ENCODE assay signal across 30 mouse cellular contexts in genomic region chr5:139203312-139203711, GRCm38 (mm10). TPM values are rescaled to one million over a fixed set of nuclear protein-coding genes. Genes with fewer than 3 reads are reported as not detected.
DNase-seq lines count a peak whose midpoint lies in the region; ATAC-seq lines count a peak whose summit lies in the region.
"Had no signal": no experiment of that assay in that cellular context is flagged by ENCODE, and none has a peak within 500 bp of the region (broad histone marks: within the 10 kb centered on the region; RNA-seq: fewer than 3 reads in every experiment).

No protein-coding gene starts in this region.

- H3K4me3 ChIP-seq in liver, embryonic 13.5 days (replicated peaks), result no peak overlapping the region
- no peak overlapping the region for H3K4me3 ChIP-seq in liver, embryonic 11.5 days (ENCODE audit: low read depth, low read length)
- no peak overlapping the region for H3K4me3 ChIP-seq in liver, embryonic 15.5 days (replicated peaks)
- H3K4me3 ChIP-seq: embryonic facial prominence, embryonic 10.5 days; embryonic facial prominence, embryonic 13.5 days; forebrain, embryonic 12.5 days; forebrain, embryonic 15.5 days; gastrocnemius, adult 2 months; heart, embryonic 12.5 days; heart, embryonic 15.5 days; hindbrain, embryonic 10.5 days; hindbrain, embryonic 13.5 days had no signal

- peaks cover 88% of the 10 kb centered on the region for H3K4me1 ChIP-seq in liver, embryonic 13.5 days (replicated peaks)
- H3K4me1 ChIP-seq in liver, embryonic 11.5 days (replicated peaks; ENCODE audit: control insufficient read depth, insufficient read depth, low read length), result peaks cover 39% of the 10 kb centered on the region
- peaks cover 86% of the 10 kb centered on the region for H3K4me1 ChIP-seq in liver, embryonic 15.5 days (replicated peaks)

- H3K9ac ChIP-seq in liver, embryonic 13.5 days, result peak overlapping the region; percentile 10; the same call in 1 of the 2 replicates
- H3K9ac ChIP-seq in liver, embryonic 11.5 days (ENCODE audit: low read depth, low read length), result no peak overlapping the region
- peak overlapping the region; percentile 19; the same call in 1 of the 2 replicates for H3K9ac ChIP-seq in liver, embryonic 15.5 days
- H3K9ac ChIP-seq: embryonic facial prominence, embryonic 13.5 days; forebrain, embryonic 12.5 days; forebrain, embryonic 15.5 days; heart, embryonic 12.5 days; heart, embryonic 15.5 days; hindbrain, embryonic 13.5 days had no signal

- ATAC-seq in frontal cortex, adult (ENCODE audit: low TSS enrichment), result peak; percentile 12; the same call in 1 of the 2 replicates
- ATAC-seq in liver, embryonic 13.5 days (ENCODE audit: low read depth), result no peak
- no peak for ATAC-seq in liver, embryonic 11.5 days (replicated peaks; ENCODE audit: low FRiP score)
- ATAC-seq in liver, embryonic 15.5 days (ENCODE audit: insufficient read depth), result no peak
- ATAC-seq: forebrain, embryonic 15.5 days; hindbrain, embryonic 16.5 days; Patski had no signal

- no peaks in the 10 kb centered on the region for H3K9me3 ChIP-seq in liver, embryonic 13.5 days (replicated peaks)
- no peaks in the 10 kb centered on the region for H3K9me3 ChIP-seq in liver, embryonic 11.5 days (ENCODE audit: control insufficient read depth, low read length)
- H3K9me3 ChIP-seq in liver, embryonic 15.5 days (replicated peaks), result no peaks in the 10 kb centered on the region
- H3K9me3 ChIP-seq: embryonic facial prominence, embryonic 10.5 days; embryonic facial prominence, embryonic 13.5 days; forebrain, embryonic 12.5 days; forebrain, embryonic 15.5 days; heart, embryonic 12.5 days; heart, embryonic 15.5 days; hindbrain, embryonic 10.5 days; hindbrain, embryonic 13.5 days had no signal

- H3K27me3 ChIP-seq in liver, embryonic 13.5 days, result no peaks in the 10 kb centered on the region
- no peaks in the 10 kb centered on the region for H3K27me3 ChIP-seq in liver, embryonic 11.5 days (replicated peaks; ENCODE audit: control insufficient read depth, insufficient read depth, low read length)
- H3K27me3 ChIP-seq in liver, embryonic 15.5 days, result no peaks in the 10 kb centered on the region
- H3K27me3 ChIP-seq: embryonic facial prominence, embryonic 13.5 days; forebrain, embryonic 12.5 days; forebrain, embryonic 15.5 days; heart, embryonic 12.5 days; heart, embryonic 15.5 days; hindbrain, embryonic 13.5 days; Patski had no signal

- peaks cover 11% of the 10 kb centered on the region for H3K36me3 ChIP-seq in liver, embryonic 13.5 days
- peaks cover 4% of the 10 kb centered on the region; the same call in 1 of the 2 replicates for H3K36me3 ChIP-seq in liver, embryonic 11.5 days (ENCODE audit: control insufficient read depth, insufficient read depth, low read length)
- H3K36me3 ChIP-seq in liver, embryonic 15.5 days (replicated peaks), result peaks cover 4% of the 10 kb centered on the region; the same call in 1 of the 2 replicates
- H3K36me3 ChIP-seq: embryonic facial prominence, embryonic 13.5 days; forebrain, embryonic 15.5 days; heart, embryonic 12.5 days; heart, embryonic 15.5 days; hindbrain, embryonic 13.5 days had no signal

- DNase-seq in frontal cortex, postnatal 10 days (ENCODE audit: low spot score in 2 of 2), result no peak
- DNase-seq in liver, embryonic 13.5 days, result no peak
- DNase-seq in liver, embryonic 11.5 days (ENCODE audit: low spot score), result no peak
- peak; percentile 73 for DNase-seq in right cerebral cortex, adult 18-20 months
- DNase-seq in right cerebral cortex, postnatal 25 days, result no peak
- no peak for DNase-seq in cerebellum, adult 11 months
- DNase-seq: adrenal gland, postnatal 10 days; adrenal gland, postnatal 36 days; cerebellum, adult 11-12 months; cerebellum, adult 8-10 months; cerebellum, postnatal 10 days; cerebellum, postnatal 36 days; embryo, embryonic 11 days; gastrocnemius, adult 2 months; gastrocnemius, postnatal 14 days; heart, adult 18-20 months; heart, postnatal 10 days; heart, postnatal 36 days had no signal

- WGBS in liver, embryonic 13.5 days (ENCODE audit: insufficient replicate concordance), result 74% methylated on average over 5 of the region's 5 CpGs
- 71% methylated on average over 5 of the region's 5 CpGs for WGBS in liver, embryonic 11.5 days
- 77% methylated on average over 5 of the region's 5 CpGs for WGBS in liver, embryonic 15.5 days (ENCODE audit: insufficient replicate concordance)

- H3K4me2 ChIP-seq in liver, embryonic 13.5 days, result peak overlapping the region; percentile 10; the same call in 1 of the 2 replicates
- no peak overlapping the region; the same call in 1 of the 2 replicates for H3K4me2 ChIP-seq in liver, embryonic 11.5 days
- no peak overlapping the region for H3K4me2 ChIP-seq in liver, embryonic 15.5 days
- H3K4me2 ChIP-seq: embryonic facial prominence, embryonic 13.5 days; forebrain, embryonic 15.5 days; heart, embryonic 12.5 days; heart, embryonic 15.5 days; hindbrain, embryonic 13.5 days had no signal

- H3K27ac ChIP-seq in liver, embryonic 13.5 days, result no peak overlapping the region; the same call in 1 of the 2 replicates
- no peak overlapping the region for H3K27ac ChIP-seq in liver, embryonic 11.5 days (ENCODE audit: low read depth, low read length)
- H3K27ac ChIP-seq in liver, embryonic 15.5 days (replicated peaks), result no peak overlapping the region
- H3K27ac ChIP-seq: embryonic facial prominence, embryonic 10.5 days; embryonic facial prominence, embryonic 13.5 days; forebrain, embryonic 12.5 days; forebrain, embryonic 15.5 days; gastrocnemius, adult 2 months; heart, embryonic 15.5 days; hindbrain, embryonic 10.5 days; hindbrain, embryonic 13.5 days had no signal

RNA-seq across cellular contexts. Expression of gene Sun1, which starts 2.9 kb away (rescaled TPM):
- 20.9 and 23.7 TPM in 2 replicates for polyA plus RNA-seq in liver, embryonic 13.5 days (2015; fragmentation: Nextera tagmentation; extraction: Ambion mirVana)
- 46.0 and 50.4 TPM in 2 replicates for polyA plus RNA-seq in liver, embryonic 11.5 days (2014; fragmentation: Nextera tagmentation; extraction: Ambion mirVana)
- polyA plus RNA-seq in liver, embryonic 15.5 days (2015; fragmentation: Nextera tagmentation; extraction: Ambion mirVana), result 20.0 and 21.9 TPM in 2 replicates

RNA-seq across cellular contexts. Expression of gene Get4, which starts 48.8 kb away (rescaled TPM):
- polyA plus RNA-seq in liver, embryonic 13.5 days (2015; fragmentation: Nextera tagmentation; extraction: Ambion mirVana), result 135 and 141 TPM in 2 replicates
- 208 and 209 TPM in 2 replicates for polyA plus RNA-seq in liver, embryonic 11.5 days (2014; fragmentation: Nextera tagmentation; extraction: Ambion mirVana)
- polyA plus RNA-seq in liver, embryonic 15.5 days (2015; fragmentation: Nextera tagmentation; extraction: Ambion mirVana), result 107 and 109 TPM in 2 replicates

RNA-seq across cellular contexts. Expression of gene Dnaaf5, which starts 53.3 kb away (rescaled TPM):
- 2.4 and 3.6 TPM in 2 replicates for polyA plus RNA-seq in liver, embryonic 13.5 days (2015; fragmentation: Nextera tagmentation; extraction: Ambion mirVana)
- polyA plus RNA-seq in liver, embryonic 11.5 days (2014; fragmentation: Nextera tagmentation; extraction: Ambion mirVana), result 17.1 and 17.6 TPM in 2 replicates
- polyA plus RNA-seq in liver, embryonic 15.5 days (2015; fragmentation: Nextera tagmentation; extraction: Ambion mirVana), result 2.4 and 2.5 TPM in 2 replicates

RNA-seq across cellular contexts. Expression of gene Prkar1b, which starts 53.5 kb away (rescaled TPM):
- 2.5 and 2.6 TPM in 2 replicates for polyA plus RNA-seq in liver, embryonic 13.5 days (2015; fragmentation: Nextera tagmentation; extraction: Ambion mirVana)
- 5.3 and 6.9 TPM in 2 replicates for polyA plus RNA-seq in liver, embryonic 11.5 days (2014; fragmentation: Nextera tagmentation; extraction: Ambion mirVana)
- polyA plus RNA-seq in liver, embryonic 15.5 days (2015; fragmentation: Nextera tagmentation; extraction: Ambion mirVana), result 1.0 and 1.1 TPM in 2 replicates
